Mouse (Mus musculus) mature B cell (primary cell): ENCODE data around the gene Vmn2r63.
"Not testable (repeated sequence)": the region's sequence is repeated elsewhere in the genome, so short reads cannot be mapped to it uniquely, and the experiment has no call there.

Experiments
- in situ Hi-C: fragments of 300-500 bp; cut with MboI; formaldehyde crosslinking; loops from 2 replicates; pipeline ENCODE4 v1.14.3; 2019

The Vmn2r63 gene

DNA sequence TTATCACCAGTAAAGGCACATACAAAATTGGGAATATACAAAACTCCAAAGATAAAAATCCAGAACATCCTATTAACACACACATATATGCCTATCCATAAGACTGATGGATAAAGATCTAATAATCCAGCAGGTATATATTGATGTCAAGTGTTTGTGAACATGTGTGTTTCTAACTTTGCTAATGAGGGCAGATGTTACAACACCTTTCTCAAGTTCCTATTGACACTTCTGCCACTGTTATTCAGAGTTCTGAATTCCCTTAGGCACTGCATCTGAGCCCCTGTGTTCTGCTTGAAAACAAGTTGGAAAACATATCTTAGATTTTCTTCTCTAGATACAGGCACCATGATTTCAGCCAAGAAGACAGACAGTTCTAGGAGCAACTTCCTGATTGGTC is at the start of gene Vmn2r63:
TSS of gene Vmn2r63 (minus strand) at position 101 of the 400 bp plus-strand sequence.
- in situ Hi-C loops: not testable (repeated sequence)

DNA sequence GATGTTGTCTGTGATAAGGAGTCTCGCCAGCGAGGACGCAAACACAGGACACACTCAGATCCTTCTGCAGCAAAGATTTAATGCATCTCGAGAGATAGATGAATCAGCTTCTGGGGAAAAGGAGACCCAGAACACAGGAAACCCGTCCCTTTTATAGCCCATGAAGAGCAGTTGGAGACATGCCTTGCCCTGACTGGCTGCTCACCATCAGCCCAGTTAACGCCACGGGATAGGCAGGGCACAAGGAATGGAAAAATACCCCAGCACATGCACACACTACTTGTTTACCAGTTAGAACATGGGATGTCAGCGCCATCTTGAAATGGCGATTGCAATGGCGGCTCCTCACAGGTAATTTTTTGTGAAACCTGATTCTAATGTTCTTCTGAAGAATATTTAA is 47.1 kb upstream of the Vmn2r63 start:
- in situ Hi-C loops: no loop called here

DNA sequence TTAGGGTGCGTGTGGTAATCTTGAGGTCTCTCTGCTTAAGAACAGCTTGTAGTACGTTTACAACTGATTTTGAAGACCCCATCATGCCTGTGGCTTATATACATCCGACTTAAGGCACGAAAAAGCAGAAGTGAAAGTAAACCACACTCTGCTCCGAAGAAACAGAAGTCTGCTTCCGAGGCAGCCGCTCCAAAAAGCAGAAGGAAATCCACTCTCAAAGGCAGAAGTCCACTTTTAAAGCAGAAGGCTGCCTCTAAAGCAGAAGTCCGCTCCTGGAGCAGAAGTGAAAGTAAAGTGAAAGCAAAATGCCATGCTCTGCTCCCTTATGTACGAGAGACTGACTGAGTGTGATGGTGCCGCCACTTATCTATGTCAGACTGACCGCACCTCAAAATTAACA is 46.5 kb upstream of the Vmn2r63 start:
- in situ Hi-C loops: no loop called here

DNA sequence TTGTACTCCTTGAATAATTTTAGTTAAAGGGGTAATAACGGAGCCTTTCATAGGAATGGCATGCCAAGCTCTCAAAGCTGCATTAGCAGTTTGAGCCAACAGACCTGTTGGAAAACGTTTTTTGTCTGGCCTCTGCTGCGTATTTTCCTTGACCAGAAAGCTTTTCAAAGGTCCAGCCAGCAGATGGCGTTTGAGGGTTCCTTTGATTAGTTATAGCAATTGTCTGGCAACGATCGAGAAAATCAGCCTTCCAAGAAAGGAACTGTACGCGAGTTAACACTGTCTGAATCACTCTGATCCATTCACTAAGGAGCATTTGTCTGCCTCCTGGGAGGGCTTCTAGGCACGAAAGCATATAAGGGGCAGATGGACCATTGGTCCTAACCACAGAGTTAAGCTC is 31.6 kb upstream of the Vmn2r63 start:
- in situ Hi-C loops: no loop called here

DNA sequence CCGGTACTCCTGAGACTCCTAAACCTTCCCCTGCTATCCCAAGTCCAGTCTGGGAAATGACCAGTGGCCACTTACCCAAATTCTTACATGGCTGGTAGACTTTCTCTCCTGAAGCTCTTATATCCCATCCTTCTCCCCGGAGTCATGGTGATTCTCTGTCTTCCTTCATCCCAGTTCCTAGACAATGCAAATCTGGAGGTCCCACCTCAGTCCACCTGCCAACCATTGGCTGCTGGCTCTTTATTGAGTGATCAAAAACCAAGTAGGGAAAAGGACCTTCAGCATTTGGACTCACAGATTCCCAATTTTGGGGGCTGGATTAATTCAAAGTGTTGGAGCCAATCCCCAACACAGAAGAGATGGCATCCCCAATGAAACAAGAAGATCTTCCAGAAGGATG is 35.6 kb downstream of the Vmn2r63 start:
- in situ Hi-C loops: not testable (repeated sequence)

DNA sequence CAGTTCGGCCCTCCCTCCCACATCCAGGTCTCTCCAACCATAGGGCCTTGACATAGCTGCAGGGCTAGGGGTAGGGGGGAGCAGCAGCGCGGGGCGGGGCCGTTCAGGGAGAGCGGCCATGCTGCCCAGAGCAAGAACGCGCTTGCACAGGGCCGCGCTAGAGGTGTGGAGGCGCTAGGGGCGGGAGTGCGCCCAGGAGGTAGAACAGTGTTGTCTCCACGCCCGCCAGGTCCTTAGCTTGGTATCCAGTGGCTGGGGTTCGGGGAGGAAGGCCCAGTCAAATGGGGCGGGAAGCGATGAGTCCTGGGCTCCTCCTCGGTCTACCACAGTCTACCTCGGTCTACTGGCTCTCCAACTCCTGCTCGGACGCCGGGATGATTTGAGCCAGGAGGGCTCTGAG is 55.5 kb downstream of the Vmn2r63 start:
- in situ Hi-C loops: no loop called here

DNA sequence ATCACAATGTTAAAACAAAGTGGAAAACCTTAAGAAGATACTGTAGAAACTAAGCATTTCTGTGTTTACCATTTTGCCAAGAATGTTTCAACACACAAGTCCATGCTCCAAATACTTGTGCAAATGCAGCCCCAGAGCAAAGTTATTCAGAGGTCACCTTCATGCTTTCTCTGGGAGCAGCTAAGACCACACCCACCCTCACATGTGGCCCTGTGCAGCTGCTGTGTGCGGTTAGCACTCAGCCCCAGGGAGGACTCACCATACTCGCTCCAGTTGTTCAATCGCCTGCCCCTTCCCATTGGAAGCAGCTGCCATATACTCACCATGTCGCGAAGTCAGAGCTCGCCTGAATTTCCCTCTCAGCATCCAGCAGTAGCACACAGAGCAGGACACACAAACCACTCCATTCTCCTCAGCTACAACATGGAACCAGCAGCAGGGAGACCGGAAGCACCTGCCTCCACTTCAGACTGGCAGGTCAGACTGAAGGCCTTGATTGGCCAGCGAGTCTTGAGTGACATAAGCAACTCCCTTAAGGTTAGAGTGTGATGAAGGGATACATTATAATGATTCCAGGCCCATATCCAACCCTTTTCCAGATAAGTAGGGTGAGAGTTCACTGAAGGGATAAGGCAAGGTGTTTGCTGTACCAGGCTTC is 66.7 kb downstream of the Vmn2r63 start, which contains the start of gene Gm2381:
TSS of gene Gm2381 (minus strand) at position 434 of the 658 bp plus-strand sequence.
- in situ Hi-C loops: not testable (repeated sequence)
